In the genomic region with DNA sequence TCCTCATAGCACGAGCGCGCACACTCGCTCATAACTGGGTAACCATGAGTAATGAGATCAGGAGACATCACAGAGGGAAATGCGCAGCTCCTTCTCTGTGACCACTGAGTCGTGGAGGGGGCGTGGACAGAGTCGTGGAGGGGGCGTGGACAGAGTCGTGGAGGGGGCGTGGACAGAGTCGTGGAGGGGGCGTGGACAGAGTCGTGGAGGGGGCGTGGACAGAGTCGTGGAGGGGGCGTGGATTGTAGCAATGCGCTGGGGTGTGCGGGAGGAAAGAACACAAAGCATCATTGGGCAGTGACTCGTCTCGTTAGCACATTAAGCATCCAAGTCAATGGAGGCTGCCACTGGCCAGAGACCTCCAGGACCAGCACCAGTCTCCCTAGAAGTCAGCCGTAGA, we compare ENCODE assay signal across 32 mouse cellular contexts. TPM values are rescaled to one million over a fixed set of nuclear protein-coding genes. Genes with fewer than 3 reads are reported as not detected.
DNase-seq lines count a peak whose midpoint lies in the region; ATAC-seq and TF ChIP-seq lines count a peak whose summit lies in the region.
"Not testable (repeated sequence)": the region's sequence is repeated elsewhere in the genome, so short reads cannot be mapped to it uniquely, and the experiment has no call there.
"Had no signal": no experiment of that assay in that cellular context is flagged by ENCODE, and none has a peak within 500 bp of the region (broad histone marks: within the 10 kb centered on the region; RNA-seq: fewer than 3 reads in every experiment).

No protein-coding gene starts in this region.

- H3K4me1 ChIP-seq in kidney, embryonic 15.5 days; testis, adult 2 months (ENCODE audit: control insufficient read depth, insufficient read depth, low read length): not testable (repeated sequence)

- 0 out of 2 replicates have a peak overlapping the region, but pooled peaks have one; percentile 1 for H3K4me2 ChIP-seq in kidney, embryonic 15.5 days

- peak; percentile 27; the same call in 1 of the 2 replicates for ATAC-seq in granulocyte monocyte progenitor cell, adult 5-6 weeks (replicated peaks; ENCODE audit: poor library complexity, severe bottlenecking)
- 0 out of 2 replicates have a peak, but pooled peaks have one; percentile 29 for ATAC-seq in kidney, embryonic 15.5 days (replicated peaks; ENCODE audit: low FRiP score)
- peak; percentile 32; the same call in 1 of the 2 replicates for ATAC-seq in megakaryocyte-erythroid progenitor cell, adult 5-6 weeks (replicated peaks; ENCODE audit: low FRiP score, low TSS enrichment, poor library complexity, severe bottlenecking)

- 78% methylated on average over 22 of the region's 22 CpGs for WGBS in kidney, embryonic 15.5 days

- not testable (repeated sequence) for H3K9ac ChIP-seq in kidney, embryonic 15.5 days

- peak; percentile 5 for TF ChIP-seq POLR2A in testis, adult 2 months (IDR thresholded peaks at IDR 0.05; ENCODE audit: control insufficient read depth, low read depth, low read length)

- TF ChIP-seq CTCF in testis, adult 2 months (IDR thresholded peaks at IDR 0.05; ENCODE audit: control insufficient read depth, insufficient read depth, insufficient replicate concordance, low read depth, low read length) = not testable (repeated sequence)

- not testable (repeated sequence) for H3K9me3 ChIP-seq in kidney, embryonic 15.5 days (replicated peaks)

- H3K4me3 ChIP-seq in kidney, embryonic 15.5 days (replicated peaks) = not testable (repeated sequence)
- peak overlapping the region; percentile 81 for H3K4me3 ChIP-seq in testis, adult 2 months (ENCODE audit: control insufficient read depth, low read depth, low read length)

- H3K36me3 ChIP-seq in kidney, embryonic 15.5 days; testis, adult 2 months (ENCODE audit: control insufficient read depth, insufficient read depth, low read length): not testable (repeated sequence)

- DNase-seq in ES-CJ7 (ENCODE audit: low read depth, low spot score) = peak; percentile 30
- DNase-seq in ZHBTc4 (ENCODE audit: low read depth, low spot score) = peak; percentile 63

- not testable (repeated sequence) for H3K27ac ChIP-seq in kidney, embryonic 15.5 days; testis, adult 2 months (ENCODE audit: control insufficient read depth, insufficient read depth, low read depth, low read length)

- H3K27me3 ChIP-seq in kidney, embryonic 15.5 days; testis, adult 2 months (ENCODE audit: control insufficient read depth, insufficient read depth, low read length): not testable (repeated sequence)

RNA-seq across cellular contexts. Expression of gene Mettl2, which starts 13.8 kb away (rescaled TPM):
- total RNA-seq in granulocyte monocyte progenitor cell, adult 5-6 weeks (2014; fragmentation: Nextera tagmentation) = 24.2 and 31.4 TPM in 2 replicates
- 19.8 and 30.5 TPM in 2 replicates for total RNA-seq in granulocyte monocyte progenitor cell, adult 5-6 weeks (2017)
- 45.6 TPM in 2 replicates for polyA plus RNA-seq in kidney, embryonic 15.5 days (2015; fragmentation: Nextera tagmentation; extraction: Ambion mirVana)
- 44.5 and 60.0 TPM in 2 replicates for total RNA-seq in megakaryocyte-erythroid progenitor cell, adult 5-6 weeks (2014; fragmentation: Nextera tagmentation)
- total RNA-seq in megakaryocyte-erythroid progenitor cell, adult 5-6 weeks (2017) = 28.5 and 30.1 TPM in 2 replicates
- 20.7 and 26.4 TPM in 2 replicates for polyA plus RNA-seq in testis, adult 2 months (2012; rRNA removed)

RNA-seq across cellular contexts. Expression of gene Gm10842, which starts 34.2 kb away (rescaled TPM):
- total RNA-seq in granulocyte monocyte progenitor cell, adult 5-6 weeks (2014; fragmentation: Nextera tagmentation) = not detected in 2 replicates
- 3.1 TPM in 1 of 2 replicates, not detected in the other for total RNA-seq in granulocyte monocyte progenitor cell, adult 5-6 weeks (2017)
- polyA plus RNA-seq in kidney, embryonic 15.5 days (2015; fragmentation: Nextera tagmentation; extraction: Ambion mirVana) = not detected in 2 replicates
- not detected in 2 replicates for total RNA-seq in megakaryocyte-erythroid progenitor cell, adult 5-6 weeks (2014; fragmentation: Nextera tagmentation)
- total RNA-seq in megakaryocyte-erythroid progenitor cell, adult 5-6 weeks (2017) = not detected in 2 replicates
- polyA plus RNA-seq in testis, adult 2 months (2012; rRNA removed) = not detected in 2 replicates
- total RNA-seq: adrenal gland, adult 8-10 months; adrenal gland, postnatal 25 days; CH12.LX; ES-E14; forebrain, postnatal 0 days; gastrocnemius, adult 2 months; gastrocnemius, postnatal 14 days; gastrocnemius, postnatal 4 days; heart, adult 18-20 months; heart, postnatal 14 days; heart, postnatal 4 days had no signal
- polyA plus RNA-seq: activated CD4-positive, CD25-positive, alpha-beta regulatory T cell, adult 4 months; brain, embryonic 14.5 days; cortical plate, adult 2 months; embryonic facial prominence, embryonic 10.5 days; embryonic facial prominence, embryonic 13.5 days; forebrain, embryonic 11.5 days; forebrain, embryonic 14.5 days; forebrain, postnatal 0 days; frontal cortex, adult 2 months; heart, embryonic 12.5 days; heart, embryonic 16.5 days; hindbrain, embryonic 11.5 days; hindbrain, embryonic 14.5 days; intestine, embryonic 14.5 days; intestine, postnatal 0 days; Patski had no signal

RNA-seq across cellular contexts. Expression of gene Efcab3, which starts 49.1 kb away (rescaled TPM):
- not detected in 2 replicates for total RNA-seq in granulocyte monocyte progenitor cell, adult 5-6 weeks (2014; fragmentation: Nextera tagmentation)
- not detected in 2 replicates for total RNA-seq in granulocyte monocyte progenitor cell, adult 5-6 weeks (2017)
- polyA plus RNA-seq in kidney, embryonic 15.5 days (2015; fragmentation: Nextera tagmentation; extraction: Ambion mirVana) = 0.29 and 0.44 TPM in 2 replicates
- total RNA-seq in megakaryocyte-erythroid progenitor cell, adult 5-6 weeks (2014; fragmentation: Nextera tagmentation) = not detected in 2 replicates
- total RNA-seq in megakaryocyte-erythroid progenitor cell, adult 5-6 weeks (2017) = not detected in 2 replicates
- 138 and 148 TPM in 2 replicates for polyA plus RNA-seq in testis, adult 2 months (2012; rRNA removed)
- total RNA-seq: forebrain, postnatal 0 days; gastrocnemius, adult 2 months; gastrocnemius, postnatal 14 days; gastrocnemius, postnatal 4 days; heart, adult 18-20 months; heart, postnatal 14 days; heart, postnatal 4 days had no signal
- polyA plus RNA-seq: activated CD4-positive, CD25-positive, alpha-beta regulatory T cell, adult 4 months; embryonic facial prominence, embryonic 10.5 days; embryonic facial prominence, embryonic 13.5 days; forebrain, embryonic 11.5 days; forebrain, embryonic 14.5 days; heart, embryonic 12.5 days; heart, embryonic 16.5 days; hindbrain, embryonic 11.5 days; hindbrain, embryonic 14.5 days had no signal
